Mouse (Mus musculus) heart, embryonic 14.5 days (tissue): ENCODE measurements around the gene Sprr4. TPM values are rescaled to one million over a fixed set of nuclear protein-coding genes. Genes with fewer than 3 reads are reported as not detected.
"Not testable (repeated sequence)": the region's sequence is repeated elsewhere in the genome, so short reads cannot be mapped to it uniquely, and the experiment has no call there.

Experiments used
- ATAC-seq: fragments of 200-750 bp; cut with Nextera tagmentation; 2 replicates; pipeline ENCODE4 v1.8.0; 2017; ENCODE audit warnings: low read depth, moderate TSS enrichment; ENCODE audit not compliant: insufficient number of reproducible peaks, insufficient read depth, low FRiP score
- H3K27ac ChIP-seq, 2 experiments: fragments of 200-500 bp in 1 of 2; fragments of 300-500 bp in 1 of 2; sonication (generic) in 1 of 2; replicated peaks in 1 of 2; 2 replicates each; pipeline ENCODE4 v1.5.1; 2012 to 2014; ENCODE audit warnings: low read depth in 2 of 2, low read length in 2 of 2, control low read depth in 1 of 2, mild to moderate bottlenecking in 1 of 2, mixed read lengths in 1 of 2; ENCODE audit not compliant: control insufficient read depth in 1 of 2, insufficient read depth in 1 of 2
- H3K27me3 ChIP-seq: fragments of 300-500 bp; sonication (generic); 2 replicates; pipeline ENCODE4 v1.6.1; 2014; ENCODE audit warnings: mild to moderate bottlenecking, low read length, control low read depth; ENCODE audit not compliant: control insufficient read depth, insufficient read depth
- H3K36me3 ChIP-seq: fragments of 300-500 bp; sonication (generic); 2 replicates; pipeline ENCODE4 v1.6.1; 2014; ENCODE audit warnings: mild to moderate bottlenecking, control low read depth, low read length, mixed read lengths; ENCODE audit not compliant: control insufficient read depth, insufficient read depth
- H3K4me1 ChIP-seq, 2 experiments: fragments of 200-500 bp in 1 of 2; fragments of 300-500 bp in 1 of 2; sonication (generic) in 1 of 2; 2 replicates each; pipeline ENCODE4 v1.6.1; 2012 to 2014; ENCODE audit warnings: low read length in 2 of 2, control low read depth in 1 of 2, mixed read lengths in 1 of 2; ENCODE audit not compliant: control insufficient read depth in 2 of 2, insufficient read depth in 2 of 2
- H3K4me2 ChIP-seq: fragments of 300-500 bp; sonication (generic); 2 replicates; pipeline ENCODE4 v1.6.1; 2014; ENCODE audit warnings: mild to moderate bottlenecking, low read length
- H3K4me3 ChIP-seq, 2 experiments: fragments of 200-500 bp in 1 of 2; fragments of 300-500 bp in 1 of 2; sonication (generic) in 1 of 2; 2 replicates each; pipeline ENCODE4 v1.5.1; 2012 to 2014; ENCODE audit warnings: low read length in 2 of 2, mild to moderate bottlenecking in 2 of 2, control low read depth in 1 of 2, low read depth in 1 of 2, moderate library complexity in 1 of 2; ENCODE audit not compliant: control insufficient read depth in 1 of 2, insufficient read depth in 1 of 2
- H3K9ac ChIP-seq: fragments of 300-500 bp; sonication (generic); 2 replicates; pipeline ENCODE4 v1.6.1; 2014; ENCODE audit warnings: mild to moderate bottlenecking, low read length
- H3K9me3 ChIP-seq: fragments of 300-500 bp; sonication (generic); 2 replicates; pipeline ENCODE4 v1.6.1; 2016; ENCODE audit warnings: low read length, control low read depth; ENCODE audit not compliant: control insufficient read depth
- WGBS: fragments of 180-500 bp; shearing (Covaris S2); extraction: QIAGEN DNeasy Blood & Tissue Kit; methylation state at CpG from one replicate; pipeline ENCODE4 v1.1.7; 2014; 5-methylcytosine and 5-hydroxymethylcytosine counted together
- polyA plus RNA-seq: library from polyadenylated mRNA; unstranded; fragments of >200 nt; fragmentation: Nextera tagmentation; extraction: Ambion mirVana; gene quantifications from 2 replicates; pipeline ENCODE4 v1.2.1, GENCODE M21; 2014

Gene Sprr4
- polyA plus RNA-seq, 1 experiment from 2014 or later = not detected

DNA sequence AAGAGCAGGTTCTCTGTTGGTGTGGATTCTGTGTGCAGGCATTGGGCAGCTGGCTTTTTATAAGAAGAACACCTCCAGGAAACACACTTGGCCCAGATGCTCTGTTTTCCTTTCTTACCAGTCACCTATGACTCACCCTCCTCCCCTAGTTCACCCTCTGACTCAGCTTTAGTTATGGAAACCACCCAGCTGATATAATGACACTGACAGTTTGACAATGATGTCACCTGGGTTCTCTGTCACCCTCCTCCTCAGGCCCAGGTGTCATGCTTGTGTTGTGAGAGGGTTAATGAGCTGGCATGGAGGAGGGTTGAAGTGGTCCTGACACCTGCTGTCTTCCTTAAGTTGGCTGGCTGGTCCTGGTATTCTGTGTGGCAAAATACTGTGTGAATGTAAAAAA lies 14.4 kb downstream of the Sprr4 start, which contains the start of gene Sprr1a:
Gene Sprr1a (minus strand): TSS at position 33 of the 400 bp plus-strand sequence.
- no peaks in the 10 kb centered on the region for H3K27me3 ChIP-seq
- H3K4me1 ChIP-seq = no peaks in the 10 kb centered on the region
- no peaks in the 10 kb centered on the region for H3K9me3 ChIP-seq
- H3K36me3 ChIP-seq = no peaks in the 10 kb centered on the region
- H3K9ac ChIP-seq = no peak within 1 kb of the TSS
- no peak for ATAC-seq
- no peak within 1 kb of the TSS for H3K27ac ChIP-seq
- H3K4me2 ChIP-seq = no peak within 1 kb of the TSS
- no peak within 1 kb of the TSS for H3K4me3 ChIP-seq

DNA sequence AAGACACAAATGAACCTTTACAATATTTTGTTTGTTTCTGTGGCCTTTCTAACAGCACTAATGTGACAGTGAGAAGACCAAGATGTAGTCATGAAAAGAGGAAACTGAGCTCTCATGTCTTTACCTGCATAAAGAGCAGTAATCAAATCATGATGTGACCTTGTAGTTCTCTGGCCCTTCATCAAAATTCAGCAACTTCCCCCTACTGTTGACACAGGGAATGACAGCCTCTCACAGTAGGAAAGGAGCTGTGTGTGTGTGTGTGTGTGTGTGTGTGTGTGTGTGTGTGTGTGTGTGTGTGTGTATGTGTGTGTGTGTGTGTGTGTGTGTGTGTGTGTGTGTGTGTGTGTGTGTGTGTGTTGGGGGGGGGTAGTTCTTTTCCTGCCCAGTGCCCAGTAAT lies 19.0 kb downstream of the Sprr4 start:
- not testable (repeated sequence) for H3K36me3 ChIP-seq, H3K9ac ChIP-seq, H3K27ac ChIP-seq, H3K9me3 ChIP-seq, H3K4me2 ChIP-seq, H3K27me3 ChIP-seq, H3K4me3 ChIP-seq, ATAC-seq, H3K4me1 ChIP-seq

DNA sequence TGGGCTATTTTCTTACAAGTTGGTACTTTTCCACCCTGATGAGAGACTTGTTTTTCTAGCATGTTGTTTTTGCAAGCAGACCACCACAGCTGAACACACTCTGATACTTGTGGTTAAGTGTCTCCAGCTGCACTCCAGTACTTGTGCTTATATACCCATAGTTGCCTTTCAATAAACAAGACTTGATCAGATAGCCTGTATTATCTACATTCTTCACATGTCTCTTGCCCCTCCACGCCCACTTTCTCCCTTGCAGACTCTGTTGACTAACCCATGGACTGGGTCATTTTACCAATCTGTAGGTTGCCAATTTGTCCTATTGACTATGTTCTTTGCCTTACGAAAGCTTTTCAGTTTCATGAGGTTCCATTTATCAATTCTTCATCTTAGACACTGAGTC lies 30.2 kb downstream of the Sprr4 start:
- H3K9me3 ChIP-seq = no peaks in the 10 kb centered on the region
- no peak overlapping the region for H3K27ac ChIP-seq
- no peak overlapping the region for H3K9ac ChIP-seq
- H3K4me1 ChIP-seq = no peaks in the 10 kb centered on the region
- no peak for ATAC-seq
- no peak overlapping the region for H3K4me2 ChIP-seq
- WGBS = 80% methylated on average over 2 of the region's 2 CpGs
- no peaks in the 10 kb centered on the region for H3K36me3 ChIP-seq
- H3K27me3 ChIP-seq = no peaks in the 10 kb centered on the region
- H3K4me3 ChIP-seq = no peak overlapping the region

DNA sequence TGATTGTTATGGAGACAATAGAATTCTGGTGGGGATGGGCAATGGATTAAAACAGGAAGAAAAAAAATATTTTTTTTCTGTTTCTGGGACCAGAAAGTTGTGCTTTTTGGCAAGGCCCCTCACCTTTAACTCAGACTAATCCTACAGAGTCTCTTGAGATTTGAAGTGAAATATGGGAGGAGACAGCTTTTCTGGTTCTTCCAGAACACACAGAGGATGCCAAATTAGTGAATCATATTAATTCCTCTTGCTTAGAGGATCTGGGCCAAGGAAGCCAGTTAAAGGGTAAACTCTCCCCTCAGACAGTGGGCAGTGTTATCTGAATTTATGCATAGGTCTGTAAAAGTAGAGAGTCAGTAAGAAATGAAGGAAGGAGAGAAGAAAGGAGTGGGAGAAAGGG lies 32.9 kb downstream of the Sprr4 start:
- no peak overlapping the region for H3K9ac ChIP-seq

DNA sequence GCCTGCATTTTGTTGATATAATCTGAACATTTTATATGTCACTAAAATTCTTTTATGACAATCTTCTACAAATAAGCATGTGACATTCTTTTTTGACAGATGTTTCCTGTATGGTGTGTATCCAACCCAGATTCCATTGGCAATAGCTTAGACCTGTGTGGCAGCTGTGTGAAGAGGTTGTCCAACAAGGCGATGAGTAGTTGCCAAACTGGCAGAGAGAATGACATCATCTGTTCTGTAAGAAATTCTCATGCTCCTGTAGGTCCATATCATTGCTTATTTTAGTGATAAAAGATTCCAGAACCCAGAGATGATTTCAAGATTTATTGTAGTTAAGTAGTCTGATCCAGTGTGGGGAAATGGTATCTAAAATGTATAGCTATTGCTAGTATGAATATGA lies 33.7 kb downstream of the Sprr4 start:
- Histone ChIP-seq H3K9me3 (no peaks in the 10 kb centered on the region), H3K4me3 (no peak overlapping the region), H3K36me3 (no peaks in the 10 kb centered on the region), H3K4me1 (no peaks in the 10 kb centered on the region), H3K27ac (no peak overlapping the region), H3K9ac (no peak overlapping the region), H3K27me3 (no peaks in the 10 kb centered on the region), H3K4me2 (no peak overlapping the region)
- WGBS = 64% methylated on average over 1 of the region's 1 CpGs
- no peak for ATAC-seq

More for the DNA sequence above, 32.9 kb downstream of the Sprr4 start:
- no peak overlapping the region for H3K27ac ChIP-seq
- H3K9me3 ChIP-seq = no peaks in the 10 kb centered on the region
- no peaks in the 10 kb centered on the region for H3K4me1 ChIP-seq
- H3K4me3 ChIP-seq = no peak overlapping the region
- no peaks in the 10 kb centered on the region for H3K36me3 ChIP-seq
- no peaks in the 10 kb centered on the region for H3K27me3 ChIP-seq
- no peak overlapping the region for H3K4me2 ChIP-seq
- ATAC-seq = no peak

DNA sequence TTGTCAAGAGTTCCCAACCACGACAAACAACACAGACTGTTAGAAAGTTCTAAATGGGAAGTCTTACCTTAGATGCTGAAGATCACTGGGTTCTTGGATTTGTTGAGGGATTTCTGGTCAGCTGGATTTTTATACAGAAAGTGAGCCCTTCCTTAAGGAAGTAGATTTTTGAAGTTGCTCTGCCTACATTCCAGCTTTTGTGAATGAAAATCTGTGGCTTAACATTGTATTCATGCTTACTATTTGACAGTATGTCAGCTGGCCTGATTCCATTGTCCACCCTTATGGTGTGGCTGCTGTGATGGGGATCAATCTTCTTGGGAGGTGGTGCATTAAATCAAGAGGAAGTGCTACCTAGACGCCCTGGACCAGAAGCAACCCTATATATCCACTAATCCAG lies 41.7 kb downstream of the Sprr4 start, which contains the start of gene Sprr3:
Gene Sprr3 (minus strand): TSS at position 101 of the 400 bp plus-strand sequence.
- H3K27ac ChIP-seq = no peak within 1 kb of the TSS
- H3K4me3 ChIP-seq = no peak within 1 kb of the TSS
- no peaks in the 10 kb centered on the region for H3K36me3 ChIP-seq
- ATAC-seq = no peak
- H3K4me1 ChIP-seq = no peaks in the 10 kb centered on the region
- no peak within 1 kb of the TSS for H3K4me2 ChIP-seq
- WGBS = 61% methylated on average over 2 of the region's 2 CpGs
- H3K9me3 ChIP-seq = no peaks in the 10 kb centered on the region
- H3K9ac ChIP-seq = no peak within 1 kb of the TSS
- no peaks in the 10 kb centered on the region for H3K27me3 ChIP-seq

DNA sequence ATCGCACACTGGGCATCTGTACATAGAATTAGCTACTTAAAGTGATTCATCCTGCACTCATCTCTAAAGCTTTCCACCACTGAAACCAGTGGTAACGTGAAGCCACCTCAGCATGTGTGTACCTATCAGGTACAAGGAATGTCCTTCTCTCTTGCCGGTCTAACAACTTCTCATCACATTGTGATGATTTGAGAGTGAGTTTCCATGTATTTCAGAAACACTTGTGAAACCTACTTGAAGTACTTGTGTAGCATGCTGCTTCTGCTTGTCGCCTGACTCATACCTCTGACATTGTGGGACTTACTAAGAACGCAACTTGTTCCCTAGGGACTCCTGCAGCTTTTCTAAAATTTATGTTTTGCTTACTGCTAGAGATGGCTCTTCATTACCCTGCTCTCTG lies 45.1 kb downstream of the Sprr4 start:
- Histone ChIP-seq H3K4me1 (no peaks in the 10 kb centered on the region), H3K27ac (no peak overlapping the region), H3K4me2 (no peak overlapping the region), H3K9ac (no peak overlapping the region), H3K4me3 (no peak overlapping the region), H3K36me3 (no peaks in the 10 kb centered on the region), H3K9me3 (no peaks in the 10 kb centered on the region), H3K27me3 (no peaks in the 10 kb centered on the region)
- WGBS = 44% methylated on average over 5 of the region's 5 CpGs
- ATAC-seq = no peak
